Mouse (Mus musculus) kidney, postnatal 0 days (tissue): ENCODE measurements around the gene Obscn. TPM values are rescaled to one million over a fixed set of nuclear protein-coding genes. Genes with fewer than 3 reads are reported as not detected.

ENCODE experiments used
- ATAC-seq: fragments of 200-750 bp; cut with Nextera tagmentation; replicated peaks from 2 replicates; pipeline ENCODE4 v1.8.0; 2017; ENCODE audit warnings: low read depth, moderate number of reproducible peaks, moderate TSS enrichment, moderate library complexity; ENCODE audit not compliant: low FRiP score
- DNase-seq: peaks from one replicate; pipeline ENCODE4 v3.0.0-alpha.2; 2016; ENCODE audit warnings: low spot score
- H3K27ac ChIP-seq: fragments of 300-500 bp; sonication (generic); 2 replicates; pipeline ENCODE4 v1.5.1; 2014; ENCODE audit warnings: mild to moderate bottlenecking
- H3K27me3 ChIP-seq: fragments of 300-500 bp; sonication (generic); 2 replicates; pipeline ENCODE4 v1.6.1; 2014; ENCODE audit warnings: low read length, mixed read lengths; ENCODE audit not compliant: insufficient read depth
- H3K36me3 ChIP-seq: fragments of 300-500 bp; sonication (generic); 2 replicates; pipeline ENCODE4 v1.6.1; 2014; ENCODE audit warnings: low read length, mixed read lengths; ENCODE audit not compliant: insufficient read depth
- H3K4me1 ChIP-seq: fragments of 300-500 bp; sonication (generic); replicated peaks from 2 replicates; pipeline ENCODE4 v1.6.1; 2014; ENCODE audit warnings: antibody characterized with exemption, low read length, mixed read lengths; ENCODE audit not compliant: insufficient read depth
- H3K4me2 ChIP-seq: fragments of 300-500 bp; sonication (generic); 2 replicates; pipeline ENCODE4 v1.6.1; 2014; ENCODE audit warnings: mild to moderate bottlenecking, low read length, moderate library complexity, mixed read lengths
- H3K4me3 ChIP-seq: fragments of 300-500 bp; sonication (generic); replicated peaks from 2 replicates; pipeline ENCODE4 v1.5.1; 2014; ENCODE audit warnings: low read depth, low read length
- H3K9ac ChIP-seq: fragments of 300-500 bp; sonication (generic); 2 replicates; pipeline ENCODE4 v1.6.1; 2014; ENCODE audit warnings: low read depth, low read length
- H3K9me3 ChIP-seq: fragments of 300-500 bp; sonication (generic); replicated peaks from 2 replicates; pipeline ENCODE4 v1.6.1; 2016; ENCODE audit warnings: low read length, inconsistent platforms, mixed read lengths
- CTCF ChIP-seq: IDR thresholded peaks from 2 replicates; pipeline ENCODE4 v1.5.1; 2016; ENCODE audit warnings: antibody characterized with exemption, low read depth, mild to moderate bottlenecking, moderate library complexity
- WGBS: fragments of 180-500 bp; shearing (Covaris S2); extraction: QIAGEN DNeasy Blood & Tissue Kit; methylation state at CpG from one replicate; pipeline ENCODE4 v1.1.7; 2014; 5-methylcytosine and 5-hydroxymethylcytosine counted together
- polyA plus RNA-seq: library from polyadenylated mRNA; unstranded; fragments of >200 nt; fragmentation: Nextera tagmentation; extraction: Ambion mirVana; gene quantifications from 2 replicates; pipeline ENCODE4 v1.2.1, GENCODE M21; 2015

Obscn gene
- polyA plus RNA-seq, 1 experiment from 2014 or later = 0.20 TPM

DNA sequence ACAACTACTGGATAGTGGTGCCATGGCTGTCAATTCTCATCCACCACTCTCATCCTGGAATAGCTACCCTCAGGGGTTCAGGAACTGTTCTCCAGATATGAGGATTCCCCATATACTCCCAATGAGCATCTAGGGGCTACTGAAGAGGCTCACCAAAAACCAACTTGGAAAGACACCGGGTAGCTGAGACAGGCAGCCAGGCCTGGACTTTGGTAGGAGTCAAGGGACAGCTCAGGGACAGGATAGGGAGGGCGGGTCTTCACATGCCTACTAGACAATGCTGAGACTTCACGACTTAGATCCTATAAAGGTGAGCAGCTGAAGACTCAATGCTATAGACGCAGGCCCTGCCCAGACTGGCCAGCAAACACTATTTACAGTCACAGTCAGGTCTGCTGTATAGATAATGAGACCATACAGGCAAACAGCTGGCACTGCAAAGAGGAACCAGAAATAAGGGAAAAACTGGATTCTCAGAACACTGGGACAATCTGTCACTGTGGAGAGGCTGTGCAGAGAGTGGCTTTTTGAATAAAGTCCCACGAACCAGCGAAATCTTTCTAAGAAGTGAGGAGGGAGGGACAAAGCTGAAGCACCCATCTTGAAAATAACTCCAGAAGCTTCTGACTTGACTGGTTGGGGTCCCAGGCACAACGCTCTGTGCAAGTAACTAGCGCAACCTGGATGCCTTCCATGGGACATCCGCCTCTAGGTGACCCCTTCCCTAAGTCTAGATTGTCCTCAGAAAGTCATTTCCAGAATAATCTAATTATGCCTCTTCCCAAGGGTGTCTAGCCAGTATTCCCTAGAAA is 26.4 kb upstream of the Obscn start:
- DNase-seq = no peak
- Histone ChIP-seq H3K9me3 (no peaks in the 10 kb centered on the region), H3K4me2 (peak overlapping the region; percentile 56), H3K4me3 (peak overlapping the region; percentile 72), H3K27me3 (no peaks in the 10 kb centered on the region), H3K36me3 (peaks cover 8% of the 10 kb centered on the region; the same call in 1 of the 2 replicates), H3K9ac (peak overlapping the region; percentile 15; the same call in 1 of the 2 replicates), H3K27ac (peak overlapping the region; percentile 100), H3K4me1 (peaks cover 7% of the 10 kb centered on the region)
- TF ChIP-seq CTCF = no peak
- ATAC-seq = peak; percentile 9; the same call in 1 of the 2 replicates
- WGBS = 53% methylated on average over 9 of the region's 9 CpGs

DNA sequence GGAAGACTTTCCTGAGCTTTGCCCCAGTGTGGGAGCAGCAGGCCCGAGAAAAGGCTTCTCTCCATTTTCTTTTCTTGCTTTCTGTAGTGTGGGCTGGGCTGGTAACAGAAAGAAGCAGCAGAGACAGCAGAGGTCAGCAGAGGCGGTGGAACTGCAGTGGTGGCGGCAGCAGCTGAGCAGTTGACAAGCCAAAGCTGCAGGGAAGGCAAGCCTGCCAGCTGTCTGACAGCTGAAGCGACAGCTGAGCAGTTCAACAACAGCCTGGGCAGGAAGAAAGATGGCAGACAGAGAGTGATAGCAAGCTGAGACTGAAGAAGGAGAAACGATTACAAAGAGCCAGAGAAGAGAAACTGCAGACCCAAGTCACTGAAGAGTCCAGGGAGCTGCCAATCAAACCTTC is 25.2 kb upstream of the Obscn start:
- H3K36me3 ChIP-seq = peaks cover 13% of the 10 kb centered on the region
- H3K9me3 ChIP-seq = no peaks in the 10 kb centered on the region
- DNase-seq (no peak), ATAC-seq (no peak)
- H3K4me1 ChIP-seq = peaks cover 7% of the 10 kb centered on the region
- no peak overlapping the region for H3K4me3 ChIP-seq
- no peak overlapping the region for H3K9ac ChIP-seq
- TF ChIP-seq CTCF = no peak
- no peaks in the 10 kb centered on the region for H3K27me3 ChIP-seq
- WGBS = 72% methylated on average over 5 of the region's 5 CpGs
- H3K4me2 ChIP-seq = no peak overlapping the region
- peak overlapping the region; percentile 5; the same call in 1 of the 2 replicates for H3K27ac ChIP-seq

DNA sequence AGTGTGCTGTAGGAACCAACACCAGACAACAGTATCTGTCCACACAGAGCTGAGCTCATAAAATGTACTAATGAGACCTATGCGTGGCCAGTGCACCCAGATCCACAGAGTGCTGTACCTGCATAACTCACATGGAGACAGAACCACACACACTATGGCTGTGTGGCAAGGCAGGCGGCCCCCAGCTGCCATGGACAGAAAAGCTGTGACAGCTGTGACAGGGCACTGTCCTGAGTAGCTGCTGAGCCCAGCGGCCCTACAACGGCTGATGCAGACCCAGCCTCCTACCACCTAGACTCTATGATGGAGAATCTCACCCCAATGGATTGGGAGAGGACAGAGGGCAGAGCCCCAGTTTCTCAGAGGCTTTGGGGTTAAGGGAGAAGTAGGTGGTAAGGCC is 23.4 kb upstream of the Obscn start:
- ATAC-seq (no peak), DNase-seq (no peak)
- Histone ChIP-seq H3K27me3 (no peaks in the 10 kb centered on the region), H3K4me3 (no peak overlapping the region), H3K4me1 (peaks cover 7% of the 10 kb centered on the region), H3K4me2 (no peak overlapping the region), H3K9me3 (no peaks in the 10 kb centered on the region), H3K9ac (no peak overlapping the region), H3K36me3 (peaks cover 24% of the 10 kb centered on the region), H3K27ac (no peak overlapping the region)
- 89% methylated on average over 4 of the region's 4 CpGs for WGBS
- no peak for TF ChIP-seq CTCF

DNA sequence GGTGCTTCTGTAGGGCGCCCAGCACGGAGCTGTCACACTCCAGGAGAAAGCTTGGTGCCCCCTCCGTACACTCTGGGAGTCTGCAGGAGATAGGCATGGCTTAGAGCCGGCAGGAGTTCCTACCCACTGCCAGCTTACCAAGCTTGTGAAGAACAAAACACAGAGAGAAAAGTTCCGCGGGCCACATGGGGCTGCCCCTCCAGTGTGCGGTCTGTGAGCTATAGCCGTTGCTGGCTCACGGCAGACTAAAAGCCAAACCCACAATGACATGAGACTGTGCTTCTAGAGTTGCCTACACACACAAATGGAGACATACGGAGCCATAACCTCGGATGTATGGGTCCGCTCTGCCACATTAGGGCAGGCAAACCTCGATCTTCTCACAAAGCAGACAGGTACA is 22.9 kb upstream of the Obscn start:
- no peak overlapping the region for H3K4me2 ChIP-seq
- H3K4me1 ChIP-seq = peaks cover 7% of the 10 kb centered on the region
- DNase-seq (no peak), ATAC-seq (no peak)
- WGBS = 93% methylated on average over 13 of the region's 13 CpGs
- H3K9ac ChIP-seq = no peak overlapping the region
- H3K9me3 ChIP-seq = no peaks in the 10 kb centered on the region
- no peak for TF ChIP-seq CTCF
- no peak overlapping the region for H3K4me3 ChIP-seq
- peaks cover 24% of the 10 kb centered on the region for H3K36me3 ChIP-seq
- no peak overlapping the region for H3K27ac ChIP-seq
- H3K27me3 ChIP-seq = no peaks in the 10 kb centered on the region

DNA sequence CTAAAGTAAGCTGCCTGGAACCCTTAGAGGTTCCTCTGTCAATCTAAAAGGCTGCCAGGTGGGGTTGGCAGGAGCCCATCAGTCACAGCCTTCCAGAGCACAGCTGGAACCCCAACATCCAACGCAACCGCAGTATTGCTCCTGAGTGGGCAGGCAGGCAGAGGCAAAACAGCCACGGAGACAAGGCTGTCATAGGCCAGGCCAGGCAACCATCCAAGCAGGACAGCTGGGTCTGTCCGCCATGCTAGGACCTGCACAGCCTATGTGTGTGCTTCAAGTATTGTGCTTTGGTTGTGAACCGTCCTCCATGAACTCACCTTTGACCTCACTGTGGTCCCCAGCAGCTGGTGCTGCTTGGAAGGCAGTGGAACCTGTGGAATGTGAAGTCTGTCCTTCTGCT is 19.7 kb upstream of the Obscn start:
- WGBS = 90% methylated on average over 5 of the region's 5 CpGs
- Histone ChIP-seq H3K9me3 (no peaks in the 10 kb centered on the region), H3K27ac (no peak overlapping the region), H3K4me3 (no peak overlapping the region), H3K36me3 (peaks cover 24% of the 10 kb centered on the region), H3K9ac (no peak overlapping the region), H3K4me1 (no peaks in the 10 kb centered on the region), H3K27me3 (no peaks in the 10 kb centered on the region), H3K4me2 (no peak overlapping the region)
- TF ChIP-seq CTCF = no peak
- DNase-seq (no peak), ATAC-seq (no peak)

DNA sequence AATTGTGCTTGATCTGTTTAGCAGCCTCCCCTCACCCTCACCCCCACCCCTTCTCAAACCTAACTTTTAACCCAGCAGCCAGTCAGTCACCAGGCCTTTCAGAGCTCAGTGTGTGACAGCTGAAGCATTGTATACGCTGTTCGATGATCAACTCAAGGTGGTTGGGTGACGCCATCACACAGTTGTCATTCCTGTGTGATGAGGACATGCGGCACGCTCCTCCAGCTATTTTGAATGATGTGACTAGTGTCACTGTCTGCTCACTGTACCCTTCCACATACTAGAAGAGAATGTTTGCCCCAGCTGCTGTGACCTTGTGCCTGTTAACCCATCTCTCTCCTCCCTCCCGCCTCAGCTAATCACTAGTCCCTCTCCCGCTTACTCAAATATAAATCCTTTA is 18.0 kb upstream of the Obscn start:
- Histone ChIP-seq H3K9ac (no peak overlapping the region), H3K9me3 (no peaks in the 10 kb centered on the region), H3K36me3 (peaks cover 24% of the 10 kb centered on the region), H3K4me3 (no peak overlapping the region), H3K4me2 (no peak overlapping the region), H3K4me1 (no peaks in the 10 kb centered on the region), H3K27me3 (no peaks in the 10 kb centered on the region), H3K27ac (no peak overlapping the region)
- DNase-seq = no peak
- ATAC-seq = no peak
- 81% methylated on average over 7 of the region's 7 CpGs for WGBS
- no peak for TF ChIP-seq CTCF
